Mouse (Mus musculus) gastrocnemius, adult 18-20 months (tissue): ENCODE results near the gene Xylt1. TPM values are rescaled to one million over a fixed set of nuclear protein-coding genes. Genes with fewer than 3 reads are reported as not detected.
A peak's percentile ranks its signal among the peaks of the same experiment; 100 is the strongest.

Experiments
- DNase-seq: peaks from one replicate; pipeline ENCODE4 v3.0.0; 2021; ENCODE audit warnings: low spot score
- total RNA-seq, 2 experiments: library from RNA; stranded (reverse); gene quantifications; 2 replicates each; pipeline ENCODE4 v1.2.3; 2021

Gene Xylt1
- total RNA-seq, 2 experiments from 2014 or later, result 8.2 to 9.3 TPM

GRCm38 (mm10) chr7:117478937-117479336, 98.2 kb downstream of the Xylt1 start:
- DNase-seq, result no peak

GRCm38 (mm10) chr7:117480831-117481230, 100.1 kb downstream of the Xylt1 start:
- DNase-seq, result no peak

- DNase-seq, result no peak
Observed at GRCm38 (mm10) chr7:117481404-117481803, 100.6 kb downstream of the Xylt1 start.

- DNase-seq, result no peak
Observed at GRCm38 (mm10) chr7:117482701-117483100, 101.9 kb downstream of the Xylt1 start.

- no peak for DNase-seq
Observed at GRCm38 (mm10) chr7:117484589-117484988, 103.8 kb downstream of the Xylt1 start.

GRCm38 (mm10) chr7:117484989-117485536, 104.3 kb downstream of the Xylt1 start:
- DNase-seq, result peak; percentile 25

- DNase-seq, result no peak
Observed at GRCm38 (mm10) chr7:117486425-117487172, 105.8 kb downstream of the Xylt1 start.

GRCm38 (mm10) chr7:117487173-117487490, 106.4 kb downstream of the Xylt1 start:
- no peak for DNase-seq

- no peak for DNase-seq
Observed at GRCm38 (mm10) chr7:117489973-117490372, 109.2 kb downstream of the Xylt1 start.

GRCm38 (mm10) chr7:117490500-117491205, 109.9 kb downstream of the Xylt1 start:
- no peak for DNase-seq

- no peak for DNase-seq
Observed at GRCm38 (mm10) chr7:117491495-117491894, 110.7 kb downstream of the Xylt1 start.

GRCm38 (mm10) chr7:117494210-117494609, 113.4 kb downstream of the Xylt1 start:
- peak; percentile 73 for DNase-seq

- peak; percentile 47 for DNase-seq
Observed at GRCm38 (mm10) chr7:117494618-117495310, 114.0 kb downstream of the Xylt1 start.

GRCm38 (mm10) chr7:117495751-117496150, 115.0 kb downstream of the Xylt1 start:
- no peak for DNase-seq

GRCm38 (mm10) chr7:117498173-117498572, 117.4 kb downstream of the Xylt1 start:
- DNase-seq, result no peak

- no peak for DNase-seq
Observed at GRCm38 (mm10) chr7:117501355-117502181, 120.8 kb downstream of the Xylt1 start.

GRCm38 (mm10) chr7:117502415-117502814, 121.6 kb downstream of the Xylt1 start:
- DNase-seq, result no peak

- DNase-seq, result no peak
Observed at GRCm38 (mm10) chr7:117503714-117504113, 122.9 kb downstream of the Xylt1 start.

- no peak for DNase-seq
Observed at GRCm38 (mm10) chr7:117505791-117506190, 125.0 kb downstream of the Xylt1 start.

GRCm38 (mm10) chr7:117507351-117507750, 126.6 kb downstream of the Xylt1 start:
- DNase-seq, result no peak

GRCm38 (mm10) chr7:117508090-117508489, 127.3 kb downstream of the Xylt1 start:
- peak; percentile 33 for DNase-seq
